Mouse (Mus musculus): ENCODE measurements around the gene Gpr61. TPM values are rescaled to one million over a fixed set of nuclear protein-coding genes. Genes with fewer than 3 reads are reported as not detected.

The Gpr61 gene
- polyA plus RNA-seq, 1 experiment from 2014 or later = not detected

DNA sequence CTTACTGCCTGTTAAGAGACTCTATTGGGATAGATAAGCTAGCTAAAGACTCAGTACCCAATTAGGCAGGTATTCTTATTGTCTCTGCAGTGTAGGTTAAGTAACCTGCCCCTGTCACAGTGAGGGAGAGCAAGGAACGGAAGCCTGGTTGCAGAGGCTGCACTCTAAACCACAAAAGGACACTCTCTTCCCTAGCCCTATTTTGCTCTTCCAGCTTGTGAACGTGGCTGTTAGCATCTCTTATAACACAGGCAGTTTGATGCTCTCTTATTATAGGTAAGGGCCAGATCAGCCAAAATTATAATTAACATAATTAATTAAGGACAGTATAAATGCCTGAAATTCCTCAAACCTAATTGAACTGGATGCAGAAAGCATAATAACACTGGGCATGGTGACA lies 25.8 kb upstream of the Gpr61 start:
- no peaks in the 10 kb centered on the region for H3K4me1 ChIP-seq (ENCODE audit: insufficient read depth, low read depth, low read length)
- H3K36me3 ChIP-seq (ENCODE audit: insufficient read depth, low read length) = no peaks in the 10 kb centered on the region
- ATAC-seq (no peak), DNase-seq (ENCODE audit: low spot score) (no peak)
- no peak overlapping the region for H3K4me3 ChIP-seq (ENCODE audit: low read depth, low read length)
- TF ChIP-seq CTCF (IDR thresholded peaks at IDR 0.05) = no peak
- TF ChIP-seq EP300 (IDR thresholded peaks at IDR 0.05) = no peak
- H3K4me2 ChIP-seq (replicated peaks; ENCODE audit: low read depth, low read length) = no peak overlapping the region
- no peaks in the 10 kb centered on the region for H3K27me3 ChIP-seq (replicated peaks; ENCODE audit: insufficient read depth, low read length)
- WGBS = 36% methylated on average over 2 of the region's 2 CpGs
- H3K9ac ChIP-seq (replicated peaks; ENCODE audit: low read depth) = no peak overlapping the region
- no peak overlapping the region for H3K27ac ChIP-seq (ENCODE audit: low read length)
- no peaks in the 10 kb centered on the region for H3K9me3 ChIP-seq (ENCODE audit: low read length)

DNA sequence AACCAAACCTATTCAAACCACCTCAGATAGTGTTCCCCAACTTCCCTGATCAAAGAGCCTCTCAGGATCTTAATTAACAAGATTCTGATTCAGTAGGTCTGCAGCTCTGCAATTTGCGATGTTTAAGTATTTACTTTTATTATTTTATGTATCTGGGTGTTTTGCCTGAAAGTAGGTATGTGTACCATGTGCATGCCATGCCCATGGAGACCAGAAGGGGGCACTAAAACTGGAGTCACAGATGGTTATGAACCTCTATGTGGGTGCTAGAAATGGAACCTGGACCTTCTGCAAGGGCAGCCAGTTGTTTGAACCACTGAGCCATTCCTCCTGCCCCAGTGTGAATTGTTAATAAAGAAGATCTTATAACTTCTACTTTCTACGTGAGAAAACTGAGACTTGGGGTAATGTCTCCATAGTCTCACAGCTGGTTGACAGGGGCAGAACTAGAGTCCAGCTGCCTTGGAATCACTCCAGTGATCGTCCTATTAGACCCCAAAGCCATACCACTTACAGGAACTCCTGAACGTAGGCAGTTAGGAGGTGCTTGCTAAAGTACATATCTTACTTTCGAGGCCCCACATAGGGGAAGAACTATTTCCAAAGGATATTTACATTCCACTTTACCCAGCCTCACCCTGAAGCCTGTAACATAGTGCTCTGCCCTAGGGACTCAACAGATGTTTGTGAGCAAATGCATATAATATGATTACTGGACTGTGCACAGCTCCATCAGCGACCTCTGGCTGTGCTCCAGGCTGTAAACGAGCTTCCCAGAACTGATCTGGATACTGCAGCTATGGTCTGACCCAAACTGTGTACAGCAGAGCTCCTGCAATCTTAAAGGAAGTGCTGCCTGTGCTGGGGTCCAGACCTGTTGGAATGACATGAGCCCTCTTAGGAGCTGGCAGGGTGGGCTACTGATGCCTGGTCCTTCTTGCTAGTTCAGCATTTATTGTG lies 24.4 kb upstream of the Gpr61 start:
- H3K4me1 ChIP-seq (ENCODE audit: insufficient read depth, low read depth, low read length) = no peaks in the 10 kb centered on the region
- TF ChIP-seq CTCF (IDR thresholded peaks at IDR 0.05) (peak; percentile 38), EP300 (IDR thresholded peaks at IDR 0.05) (no peak)
- no peak overlapping the region for H3K4me3 ChIP-seq (ENCODE audit: low read depth, low read length)
- peak; percentile 62 for DNase-seq (ENCODE audit: low spot score)
- no peak overlapping the region for H3K9ac ChIP-seq (replicated peaks; ENCODE audit: low read depth)
- peak overlapping the region; percentile 23; the same call in 1 of the 2 replicates for H3K27ac ChIP-seq (ENCODE audit: low read length)
- 37% methylated on average over 7 of the region's 7 CpGs for WGBS
- H3K9me3 ChIP-seq (ENCODE audit: low read length) = no peaks in the 10 kb centered on the region
- H3K4me2 ChIP-seq (replicated peaks; ENCODE audit: low read depth, low read length) = no peak overlapping the region
- H3K27me3 ChIP-seq (replicated peaks; ENCODE audit: insufficient read depth, low read length) = no peaks in the 10 kb centered on the region; the same call in 1 of the 2 replicates
- ATAC-seq = peak; percentile 86
- H3K36me3 ChIP-seq (ENCODE audit: insufficient read depth, low read length) = no peaks in the 10 kb centered on the region

DNA sequence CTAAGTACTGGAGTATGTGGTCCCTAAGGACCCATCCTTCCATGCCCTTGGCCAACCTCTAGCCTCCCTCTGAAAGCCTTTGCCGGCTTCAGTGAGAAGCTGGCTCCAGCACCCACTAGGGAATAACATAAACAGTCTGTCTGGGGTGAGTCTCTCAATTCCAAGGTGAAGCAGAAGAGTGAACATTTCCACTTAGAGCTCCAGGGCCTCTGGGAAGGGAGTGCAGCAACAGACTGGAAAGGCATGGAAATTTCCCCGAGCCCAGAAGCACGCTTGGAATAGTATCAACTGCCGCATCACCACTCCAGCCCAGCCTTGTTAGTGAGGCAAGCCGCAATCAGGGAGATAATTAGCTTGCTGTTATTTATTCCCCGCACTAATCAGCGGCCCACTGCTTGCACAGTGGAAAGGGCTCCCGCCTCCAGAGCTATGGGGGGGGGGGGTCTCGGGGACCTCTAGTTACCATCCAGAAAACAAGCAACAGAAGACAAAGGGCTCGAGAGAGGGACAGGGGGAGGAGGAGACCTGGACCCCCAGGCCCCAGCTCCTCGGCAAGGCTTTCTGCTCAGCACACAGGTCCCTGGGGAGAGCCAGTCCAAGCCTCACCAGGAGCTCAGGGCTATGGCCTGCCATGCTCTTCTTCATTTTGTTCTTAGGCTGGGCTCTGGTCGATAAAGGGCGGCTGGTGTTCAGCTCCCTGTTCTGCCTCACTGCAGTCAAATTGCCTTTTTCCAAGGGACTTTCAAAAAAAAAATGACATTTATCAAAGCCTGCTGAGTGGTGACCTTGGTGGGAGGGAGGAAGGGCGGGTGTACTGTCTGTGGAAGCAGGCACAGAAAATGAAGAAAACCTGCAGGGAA lies 20.2 kb upstream of the Gpr61 start:
- H3K4me2 ChIP-seq (replicated peaks; ENCODE audit: low read depth, low read length) = no peak overlapping the region

DNA sequence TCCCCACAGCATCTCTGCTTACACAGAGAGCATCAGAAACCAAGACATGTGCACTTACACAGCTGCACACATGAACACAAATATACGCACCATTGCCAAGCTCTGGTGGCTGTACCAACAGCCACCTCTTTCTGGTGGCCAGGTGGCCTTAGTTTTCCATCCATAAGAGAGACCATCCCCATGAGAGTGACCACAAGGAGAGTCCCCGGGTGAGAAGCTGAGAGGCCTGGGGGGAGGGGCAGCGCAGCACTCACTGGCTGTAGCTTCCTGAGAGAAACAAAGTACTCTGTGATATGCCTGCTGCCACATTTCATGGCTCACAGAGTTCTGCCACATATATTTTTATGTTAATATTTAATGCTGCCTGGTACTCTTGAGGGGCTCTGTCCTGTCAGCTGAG lies 14.5 kb upstream of the Gpr61 start:
- Histone ChIP-seq H3K4me3 (ENCODE audit: low read depth, low read length) (no peak overlapping the region), H3K27me3 (replicated peaks; ENCODE audit: insufficient read depth, low read length) (no peaks in the 10 kb centered on the region; the same call in 1 of the 2 replicates), H3K4me1 (ENCODE audit: insufficient read depth, low read depth, low read length) (no peaks in the 10 kb centered on the region), H3K9me3 (ENCODE audit: low read length) (no peaks in the 10 kb centered on the region), H3K36me3 (ENCODE audit: insufficient read depth, low read length) (no peaks in the 10 kb centered on the region), H3K27ac (ENCODE audit: low read length) (no peak overlapping the region), H3K9ac (replicated peaks; ENCODE audit: low read depth) (no peak overlapping the region), H3K4me2 (replicated peaks; ENCODE audit: low read depth, low read length) (no peak overlapping the region)
- no peak for DNase-seq (ENCODE audit: low spot score)
- no peak for ATAC-seq
- TF ChIP-seq EP300 (IDR thresholded peaks at IDR 0.05) = no peak
- TF ChIP-seq CTCF (IDR thresholded peaks at IDR 0.05) = no peak
- 43% methylated on average over 3 of the region's 3 CpGs for WGBS

More for the DNA sequence above, 20.2 kb upstream of the Gpr61 start:
- no peaks in the 10 kb centered on the region for H3K36me3 ChIP-seq (ENCODE audit: insufficient read depth, low read length)
- H3K4me3 ChIP-seq (ENCODE audit: low read depth, low read length) = no peak overlapping the region
- no peak overlapping the region for H3K9ac ChIP-seq (replicated peaks; ENCODE audit: low read depth)
- no peak overlapping the region for H3K27ac ChIP-seq (ENCODE audit: low read length)
- ATAC-seq = peak; percentile 25; the same call in 1 of the 2 replicates
- DNase-seq (ENCODE audit: low spot score) = no peak
- H3K27me3 ChIP-seq (replicated peaks; ENCODE audit: insufficient read depth, low read length) = no peaks in the 10 kb centered on the region; the same call in 1 of the 2 replicates
- no peak for TF ChIP-seq EP300 (IDR thresholded peaks at IDR 0.05)
- no peak for TF ChIP-seq CTCF (IDR thresholded peaks at IDR 0.05)
- no peaks in the 10 kb centered on the region for H3K4me1 ChIP-seq (ENCODE audit: insufficient read depth, low read depth, low read length)
- 48% methylated on average over 14 of the region's 14 CpGs for WGBS
- no peaks in the 10 kb centered on the region for H3K9me3 ChIP-seq (ENCODE audit: low read length)

DNA sequence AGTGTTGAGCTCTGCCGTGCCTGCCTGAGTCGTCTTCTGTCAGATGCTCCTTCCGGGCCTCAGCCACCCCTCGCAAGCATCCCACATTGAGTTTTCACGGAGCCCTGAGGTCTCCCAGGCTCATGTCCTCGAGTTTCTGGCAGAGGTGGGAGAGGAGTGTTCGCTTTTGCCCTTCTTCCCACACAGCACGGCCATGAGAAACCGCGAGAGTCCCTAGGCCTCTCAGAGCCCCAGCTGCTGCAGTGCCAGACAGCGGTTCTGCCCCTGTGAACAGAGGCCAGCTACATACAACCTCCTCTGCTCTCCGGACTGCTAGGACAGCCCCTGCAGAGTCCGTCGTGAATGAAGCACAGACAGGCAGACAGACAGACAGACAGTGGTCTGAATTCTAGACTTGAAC lies 12.8 kb upstream of the Gpr61 start:
- TF ChIP-seq EP300 (IDR thresholded peaks at IDR 0.05) = no peak
- no peak for TF ChIP-seq CTCF (IDR thresholded peaks at IDR 0.05)
- Histone ChIP-seq H3K4me2 (replicated peaks; ENCODE audit: low read depth, low read length) (no peak overlapping the region), H3K27ac (ENCODE audit: low read length) (no peak overlapping the region), H3K36me3 (ENCODE audit: insufficient read depth, low read length) (no peaks in the 10 kb centered on the region), H3K9me3 (ENCODE audit: low read length) (no peaks in the 10 kb centered on the region), H3K9ac (replicated peaks; ENCODE audit: low read depth) (no peak overlapping the region), H3K27me3 (replicated peaks; ENCODE audit: insufficient read depth, low read length) (no peaks in the 10 kb centered on the region), H3K4me1 (ENCODE audit: insufficient read depth, low read depth, low read length) (no peaks in the 10 kb centered on the region), H3K4me3 (ENCODE audit: low read depth, low read length) (no peak overlapping the region)
- WGBS = 47% methylated on average over 14 of the region's 14 CpGs
- DNase-seq (ENCODE audit: low spot score) (no peak), ATAC-seq (0 out of 2 replicates have a peak, but pooled peaks have one; percentile 23)
